Mouse (Mus musculus): ENCODE data around the gene Smcr8. TPM values are rescaled to one million over a fixed set of nuclear protein-coding genes. Genes with fewer than 3 reads are reported as not detected.
A peak's percentile ranks its signal among the peaks of the same experiment; 100 is the strongest.

Gene Smcr8
- polyA plus RNA-seq, 1 experiment from 2014 or later: 8.6 TPM

DNA sequence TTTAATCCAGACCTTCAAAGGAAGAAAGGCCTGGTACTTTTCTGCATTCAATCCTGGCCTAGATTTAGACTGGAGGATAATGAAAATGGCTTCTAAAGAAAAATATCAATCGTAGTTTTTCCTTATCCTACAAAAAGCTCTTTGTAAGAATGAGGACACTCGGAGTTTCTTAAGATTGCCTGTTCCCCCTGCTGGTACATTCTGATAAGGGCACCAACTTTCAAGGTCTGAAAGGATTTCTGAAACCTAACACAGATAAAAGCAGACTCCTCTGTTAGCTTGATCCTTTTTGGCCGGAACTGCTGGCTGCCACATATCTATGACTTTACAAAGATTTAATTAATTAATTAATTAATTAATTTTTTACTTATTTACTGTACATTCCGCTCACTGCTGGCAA, 10.4 kb upstream of the Smcr8 start:
- Histone ChIP-seq H3K9me3 (no peaks in the 10 kb centered on the region), H3K4me2 (replicated peaks) (no peak overlapping the region), H3K27ac (no peak overlapping the region), H3K9ac (no peak overlapping the region), H3K4me1 (no peaks in the 10 kb centered on the region), H3K27me3 (replicated peaks) (no peaks in the 10 kb centered on the region), H3K36me3 (0 out of 2 replicates have a peak, but pooled peaks cover 2% of the 10 kb centered on the region), H3K4me3 (no peak overlapping the region)
- no peak for ATAC-seq (ENCODE audit: low FRiP score, low read depth)
- 91% methylated on average over 4 of the region's 4 CpGs for WGBS

DNA sequence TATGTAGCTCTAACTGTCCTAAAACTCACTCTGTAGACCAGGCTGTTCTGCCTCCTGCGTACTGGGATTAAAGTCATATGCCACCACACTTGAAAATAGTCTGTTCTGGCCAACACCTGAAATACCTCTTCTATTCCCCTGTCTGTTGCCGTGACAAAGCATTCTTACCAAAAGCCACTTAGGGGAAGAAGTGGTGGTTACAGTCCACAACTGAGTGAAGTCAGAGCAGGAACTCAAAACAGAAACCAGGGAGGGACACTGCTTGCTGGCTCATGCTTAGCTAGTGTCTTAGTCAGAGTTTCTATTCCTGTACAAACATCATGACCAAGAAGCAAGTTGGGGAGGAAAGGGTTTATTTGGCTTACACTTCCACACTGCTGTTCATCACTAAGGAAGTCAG, 8.0 kb upstream of the Smcr8 start:
- Histone ChIP-seq H3K4me1 (no peaks in the 10 kb centered on the region), H3K27me3 (replicated peaks) (no peaks in the 10 kb centered on the region), H3K36me3 (no peaks in the 10 kb centered on the region), H3K4me3 (no peak overlapping the region), H3K4me2 (replicated peaks) (no peak overlapping the region), H3K9me3 (no peaks in the 10 kb centered on the region), H3K9ac (no peak overlapping the region), H3K27ac (no peak overlapping the region)
- ATAC-seq (ENCODE audit: low FRiP score, low read depth): no peak
- WGBS: 85% methylated on average over 2 of the region's 2 CpGs

DNA sequence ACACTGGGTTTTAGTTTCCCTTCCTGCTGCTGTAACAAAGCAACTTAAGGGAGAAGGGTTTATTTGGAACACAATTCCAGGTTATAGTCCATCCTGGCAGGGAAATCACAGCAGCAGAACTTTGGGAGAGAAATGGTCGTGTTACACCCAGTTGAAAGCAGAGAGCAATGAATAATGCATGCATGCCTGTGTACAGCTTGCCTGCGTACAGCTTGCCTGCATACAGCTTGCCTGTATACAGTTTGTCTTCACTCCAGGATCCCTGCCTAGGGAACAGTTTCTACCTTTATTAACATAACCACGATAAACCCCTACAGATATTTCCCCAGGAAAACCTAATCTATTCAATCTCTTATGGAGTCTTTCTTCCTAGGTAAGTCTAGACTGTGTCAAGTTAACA, 6.5 kb upstream of the Smcr8 start:
- Histone ChIP-seq H3K9ac (no peak overlapping the region), H3K4me2 (replicated peaks) (no peak overlapping the region), H3K4me1 (peaks cover 7% of the 10 kb centered on the region), H3K27me3 (replicated peaks) (no peaks in the 10 kb centered on the region), H3K9me3 (no peaks in the 10 kb centered on the region), H3K4me3 (no peak overlapping the region), H3K36me3 (no peaks in the 10 kb centered on the region), H3K27ac (no peak overlapping the region)
- WGBS: 79% methylated on average over 3 of the region's 3 CpGs
- ATAC-seq (ENCODE audit: low FRiP score, low read depth): no peak

DNA sequence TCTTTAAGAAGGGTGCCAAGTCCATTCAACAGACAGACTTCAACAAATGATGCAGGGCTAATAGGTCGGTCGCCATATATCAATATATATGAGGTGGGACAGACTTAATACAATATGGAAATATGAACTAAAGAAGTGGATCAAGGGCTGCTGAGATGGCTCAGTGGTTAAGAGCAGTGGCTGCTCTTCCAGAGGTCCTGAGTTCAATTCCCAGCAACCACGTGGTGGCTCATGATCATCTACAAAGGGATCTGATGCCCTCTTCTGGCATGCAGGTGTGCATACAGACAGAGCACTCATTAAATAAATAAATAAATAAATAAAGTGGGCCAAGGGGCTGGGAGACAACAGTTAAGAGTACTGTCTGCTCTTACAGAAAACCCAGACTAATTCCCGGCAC, 5.2 kb upstream of the Smcr8 start:
- Histone ChIP-seq H3K4me1 (peaks cover 14% of the 10 kb centered on the region), H3K4me2 (replicated peaks) (no peak overlapping the region), H3K27ac (no peak overlapping the region), H3K27me3 (replicated peaks) (no peaks in the 10 kb centered on the region), H3K36me3 (no peaks in the 10 kb centered on the region), H3K4me3 (no peak overlapping the region), H3K9ac (no peak overlapping the region), H3K9me3 (no peaks in the 10 kb centered on the region)
- 83% methylated on average over 4 of the region's 4 CpGs for WGBS
- no peak for ATAC-seq (ENCODE audit: low FRiP score, low read depth)

DNA sequence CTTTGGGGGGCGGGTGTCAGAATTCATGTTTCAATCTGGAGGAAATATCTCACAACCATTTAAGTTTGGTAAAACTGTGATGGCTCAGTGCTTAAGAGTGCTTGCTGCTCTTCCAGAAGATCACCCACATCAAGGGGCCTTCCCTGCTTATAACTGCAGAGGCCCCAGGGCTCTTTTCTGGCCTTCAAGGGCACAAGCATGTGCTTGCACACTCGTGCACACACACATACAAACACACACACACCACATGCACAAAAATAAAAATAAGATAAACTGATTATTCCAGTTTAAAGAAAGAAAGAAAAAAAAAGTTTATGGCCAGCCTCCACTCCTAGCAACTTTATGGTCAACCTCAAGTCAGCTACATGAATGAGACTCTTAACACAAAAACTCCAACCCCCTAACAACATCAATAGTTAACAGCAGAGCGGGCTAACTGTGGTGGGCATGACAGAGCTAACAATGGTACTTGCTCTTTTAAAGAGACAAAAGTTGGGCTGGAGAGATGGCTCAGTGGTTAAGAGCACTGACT, 3.1 kb upstream of the Smcr8 start:
- H3K9me3 ChIP-seq: no peaks in the 10 kb centered on the region
- peaks cover 5% of the 10 kb centered on the region; the same call in 1 of the 2 replicates for H3K36me3 ChIP-seq
- WGBS: 82% methylated on average over 3 of the region's 3 CpGs
- H3K27me3 ChIP-seq (replicated peaks): no peaks in the 10 kb centered on the region
- H3K4me1 ChIP-seq: peaks cover 29% of the 10 kb centered on the region
- ATAC-seq (ENCODE audit: low FRiP score, low read depth): no peak
- no peak overlapping the region for H3K9ac ChIP-seq
- no peak overlapping the region for H3K27ac ChIP-seq
- no peak overlapping the region for H3K4me2 ChIP-seq (replicated peaks)
- H3K4me3 ChIP-seq: no peak overlapping the region

DNA sequence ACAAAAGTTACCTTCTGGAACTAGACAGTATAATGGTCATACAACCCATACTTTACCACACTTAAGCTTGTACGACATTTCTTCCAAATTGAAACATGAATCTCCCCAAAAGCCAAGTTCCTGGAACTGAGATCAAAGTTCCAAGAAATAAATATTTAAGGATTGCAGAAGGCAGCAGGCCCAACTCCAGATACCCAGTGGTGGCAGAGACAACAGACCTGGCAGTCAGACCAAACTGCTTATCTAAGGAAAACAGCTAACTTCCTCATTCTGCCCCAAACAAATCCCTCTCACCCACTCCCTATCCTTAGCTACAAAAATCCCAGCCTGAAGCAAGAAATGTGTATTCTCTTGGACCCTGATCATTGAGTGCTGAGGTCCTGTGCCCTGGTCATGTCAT, 2.5 kb upstream of the Smcr8 start:
- ATAC-seq (ENCODE audit: low FRiP score, low read depth): no peak
- WGBS: 88% methylated on average over 1 of the region's 1 CpGs
- no peak overlapping the region for H3K9ac ChIP-seq

DNA sequence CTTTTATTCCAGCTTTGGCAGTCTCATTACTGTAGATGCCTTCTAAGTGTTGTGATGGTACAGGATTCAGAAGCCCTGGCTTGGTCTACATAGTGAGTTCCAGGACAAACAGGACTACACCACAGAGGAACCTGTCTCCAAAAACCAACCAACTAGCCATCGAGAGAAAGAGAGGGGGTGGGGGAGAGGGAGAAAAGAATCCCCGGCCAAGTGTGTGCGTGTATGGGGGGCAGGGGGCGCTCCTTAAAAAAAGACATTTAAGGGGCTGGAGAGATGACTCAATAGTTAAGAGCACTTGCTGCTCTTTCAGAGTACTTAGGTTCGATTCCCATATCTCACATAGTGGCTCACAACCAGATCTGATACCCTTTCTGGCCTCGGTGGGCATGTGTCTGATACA, 1.7 kb upstream of the Smcr8 start:
- Histone ChIP-seq H3K4me1 (peaks cover 42% of the 10 kb centered on the region), H3K36me3 (peaks cover 11% of the 10 kb centered on the region; the same call in 1 of the 2 replicates), H3K4me3 (peak overlapping the region; percentile 78; the same call in 1 of the 2 replicates), H3K27me3 (replicated peaks) (no peaks in the 10 kb centered on the region), H3K4me2 (replicated peaks) (peak overlapping the region; percentile 83), H3K9me3 (no peaks in the 10 kb centered on the region), H3K27ac (no peak overlapping the region), H3K9ac (peak overlapping the region; percentile 72; the same call in 1 of the 2 replicates)
- ATAC-seq (ENCODE audit: low FRiP score, low read depth): no peak
- WGBS: 62% methylated on average over 6 of the region's 6 CpGs

More for the DNA sequence above, 2.5 kb upstream of the Smcr8 start:
- H3K36me3 ChIP-seq: peaks cover 11% of the 10 kb centered on the region; the same call in 1 of the 2 replicates
- no peak overlapping the region for H3K27ac ChIP-seq
- H3K27me3 ChIP-seq (replicated peaks): no peaks in the 10 kb centered on the region
- peaks cover 35% of the 10 kb centered on the region for H3K4me1 ChIP-seq
- H3K4me3 ChIP-seq: no peak overlapping the region
- H3K4me2 ChIP-seq (replicated peaks): 0 out of 2 replicates have a peak overlapping the region, but pooled peaks have one; percentile 83
- H3K9me3 ChIP-seq: no peaks in the 10 kb centered on the region

DNA sequence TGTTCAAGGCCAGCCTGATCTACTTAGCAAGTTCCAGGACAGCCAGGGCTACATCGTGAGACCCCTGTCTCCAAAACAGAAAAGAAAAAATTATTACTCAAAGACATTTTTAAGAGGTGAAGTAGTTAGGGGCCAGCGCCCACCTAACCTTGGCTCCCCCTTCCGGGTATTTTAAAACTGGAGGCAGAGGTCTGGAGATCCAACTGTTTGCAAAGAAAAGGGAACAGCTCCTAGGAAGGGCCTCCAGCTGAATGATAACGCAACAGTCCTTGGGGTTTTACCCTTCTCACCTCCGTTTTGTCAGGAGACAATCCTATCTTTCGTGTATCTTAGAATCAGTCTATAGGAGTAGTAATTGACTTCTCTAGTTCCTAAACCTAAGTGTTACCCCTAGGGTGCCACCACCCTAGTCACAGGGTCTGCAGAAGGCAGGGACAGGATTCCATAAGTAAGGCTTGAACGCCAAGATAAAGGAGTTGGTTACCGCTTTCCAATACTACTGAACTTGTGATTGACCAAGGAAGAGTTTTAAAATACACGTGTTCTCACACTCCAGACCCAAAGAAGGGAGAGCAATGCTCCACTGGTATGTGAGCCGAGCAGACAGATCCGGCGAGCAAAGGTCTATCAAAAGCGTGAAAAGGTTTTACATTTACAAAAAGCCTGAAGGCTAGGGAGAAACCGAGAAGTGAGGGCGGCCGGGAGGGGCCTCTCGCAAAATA, 1.1 kb upstream of the Smcr8 start:
- no peak overlapping the region for H3K27ac ChIP-seq
- 7% methylated on average over 17 of the region's 17 CpGs for WGBS
- no peaks in the 10 kb centered on the region for H3K27me3 ChIP-seq (replicated peaks)
- no peaks in the 10 kb centered on the region for H3K9me3 ChIP-seq
- no peak for ATAC-seq (ENCODE audit: low FRiP score, low read depth)
- H3K4me2 ChIP-seq (replicated peaks): peak overlapping the region; percentile 83
- H3K36me3 ChIP-seq: peaks cover 13% of the 10 kb centered on the region; the same call in 1 of the 2 replicates
- peak overlapping the region; percentile 72 for H3K9ac ChIP-seq
- peak overlapping the region; percentile 78 for H3K4me3 ChIP-seq
- H3K4me1 ChIP-seq: peaks cover 49% of the 10 kb centered on the region

DNA sequence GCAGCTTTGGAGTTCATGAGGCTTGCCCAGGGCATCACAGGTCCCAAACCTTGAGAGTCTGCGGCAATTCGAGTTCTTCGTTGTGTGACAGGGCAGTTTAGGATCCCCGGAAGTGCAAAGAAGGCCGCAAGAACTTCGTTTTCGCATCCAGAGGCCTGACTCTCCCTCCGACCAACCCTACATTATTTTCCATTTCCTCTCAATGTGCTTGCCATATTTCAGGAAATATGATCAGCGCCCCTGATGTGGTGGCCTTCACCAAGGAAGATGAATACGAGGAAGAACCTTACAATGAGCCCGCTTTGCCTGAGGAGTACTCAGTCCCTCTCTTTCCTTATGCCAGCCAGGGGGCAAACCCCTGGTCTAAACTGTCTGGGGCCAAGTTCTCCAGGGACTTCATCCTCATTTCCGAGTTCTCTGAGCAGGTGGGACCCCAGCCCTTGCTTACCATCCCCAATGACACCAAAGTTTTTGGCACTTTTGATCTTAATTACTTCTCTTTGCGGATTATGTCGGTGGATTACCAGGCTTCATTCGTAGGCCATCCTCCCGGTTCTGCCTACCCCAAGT, 562 bp downstream of the Smcr8 start:
- no peak for ATAC-seq (ENCODE audit: low FRiP score, low read depth)
- Histone ChIP-seq H3K4me3 (peak overlapping the region; percentile 78), H3K9ac (peak overlapping the region; percentile 72), H3K27ac (no peak overlapping the region), H3K36me3 (peaks cover 20% of the 10 kb centered on the region), H3K4me1 (peaks cover 63% of the 10 kb centered on the region), H3K27me3 (replicated peaks) (no peaks in the 10 kb centered on the region), H3K4me2 (replicated peaks) (peak overlapping the region; percentile 83), H3K9me3 (no peaks in the 10 kb centered on the region)
- WGBS: 26% methylated on average over 16 of the region's 16 CpGs

DNA sequence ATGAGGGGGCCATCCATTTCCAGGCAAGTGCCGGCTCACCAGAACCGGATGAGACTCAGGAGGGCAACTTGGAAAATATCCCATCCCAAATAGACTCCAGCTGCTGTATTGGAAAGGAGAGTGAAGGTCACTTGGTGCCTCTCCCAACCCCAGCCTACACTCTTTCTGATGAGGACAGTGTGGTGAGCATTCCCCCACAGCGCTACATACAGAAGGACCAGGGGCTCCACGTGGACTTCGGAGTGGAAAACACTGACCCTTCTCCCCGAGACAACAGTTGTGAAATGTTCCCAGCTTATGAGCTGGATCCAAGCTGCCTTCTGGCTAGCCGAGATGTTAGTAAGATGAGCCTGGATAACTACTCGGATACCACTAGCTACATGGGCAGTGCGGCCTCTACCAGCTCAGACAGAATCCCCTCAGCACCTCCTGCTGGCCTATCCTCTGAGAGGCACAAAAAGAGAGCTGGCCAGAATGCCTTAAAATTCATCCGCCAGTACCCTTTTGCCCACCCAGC, 2.4 kb downstream of the Smcr8 start:
- H3K4me3 ChIP-seq: peak overlapping the region; percentile 16; the same call in 1 of the 2 replicates
- H3K36me3 ChIP-seq: peaks cover 34% of the 10 kb centered on the region
- 91% methylated on average over 10 of the region's 10 CpGs for WGBS

DNA sequence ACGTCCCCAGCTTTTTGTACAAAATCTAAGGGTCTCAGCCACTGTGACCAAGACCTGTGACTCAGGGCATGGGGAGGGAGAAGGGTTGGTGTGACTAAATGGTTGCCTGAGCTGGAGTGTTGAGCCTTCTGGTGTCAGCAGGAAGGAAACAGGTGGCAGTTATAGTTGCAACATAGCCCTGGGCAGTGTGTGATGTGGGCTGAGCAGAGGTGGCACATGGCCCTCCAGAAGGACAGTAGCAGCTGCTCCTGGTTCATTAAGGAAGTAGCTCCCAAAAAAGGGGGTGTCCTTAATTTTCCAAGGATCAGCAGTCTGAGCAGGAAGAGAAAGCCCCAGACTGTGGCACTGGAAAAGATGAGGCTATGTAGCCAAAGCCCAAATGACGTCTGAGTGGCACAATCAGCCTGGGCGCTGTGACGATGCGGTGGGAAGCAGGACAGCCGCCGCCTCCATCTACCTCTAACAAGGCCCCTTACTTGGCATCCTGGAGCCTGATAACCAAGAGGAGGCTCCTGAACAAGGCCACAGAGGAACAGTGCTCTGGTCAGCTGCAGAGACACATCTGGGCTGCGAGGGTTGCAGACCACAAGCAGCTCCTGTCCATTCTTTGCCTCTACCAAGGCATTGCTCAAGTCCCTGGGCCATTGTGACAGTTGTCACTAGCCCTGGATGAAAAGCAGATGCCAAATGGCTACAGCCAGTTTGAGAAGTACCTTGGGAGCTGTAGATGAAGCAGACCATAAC, 7.0 kb downstream of the Smcr8 start:
- no peaks in the 10 kb centered on the region for H3K27me3 ChIP-seq (replicated peaks)
- H3K9me3 ChIP-seq: no peaks in the 10 kb centered on the region
- H3K4me2 ChIP-seq (replicated peaks): no peak overlapping the region
- peaks cover 67% of the 10 kb centered on the region for H3K36me3 ChIP-seq
- peaks cover 47% of the 10 kb centered on the region for H3K4me1 ChIP-seq
- WGBS: 95% methylated on average over 8 of the region's 8 CpGs
- H3K27ac ChIP-seq: no peak overlapping the region
- H3K4me3 ChIP-seq: no peak overlapping the region
- no peak for ATAC-seq (ENCODE audit: low FRiP score, low read depth)
- H3K9ac ChIP-seq: peak overlapping the region; percentile 38

More for the DNA sequence above, 2.4 kb downstream of the Smcr8 start:
- H3K27me3 ChIP-seq (replicated peaks): no peaks in the 10 kb centered on the region
- no peak overlapping the region for H3K27ac ChIP-seq
- no peaks in the 10 kb centered on the region for H3K9me3 ChIP-seq
- no peak for ATAC-seq (ENCODE audit: low FRiP score, low read depth)
- peak overlapping the region; percentile 83 for H3K4me2 ChIP-seq (replicated peaks)
- H3K9ac ChIP-seq: peak overlapping the region; percentile 26; the same call in 1 of the 2 replicates
- H3K4me1 ChIP-seq: peaks cover 66% of the 10 kb centered on the region

DNA sequence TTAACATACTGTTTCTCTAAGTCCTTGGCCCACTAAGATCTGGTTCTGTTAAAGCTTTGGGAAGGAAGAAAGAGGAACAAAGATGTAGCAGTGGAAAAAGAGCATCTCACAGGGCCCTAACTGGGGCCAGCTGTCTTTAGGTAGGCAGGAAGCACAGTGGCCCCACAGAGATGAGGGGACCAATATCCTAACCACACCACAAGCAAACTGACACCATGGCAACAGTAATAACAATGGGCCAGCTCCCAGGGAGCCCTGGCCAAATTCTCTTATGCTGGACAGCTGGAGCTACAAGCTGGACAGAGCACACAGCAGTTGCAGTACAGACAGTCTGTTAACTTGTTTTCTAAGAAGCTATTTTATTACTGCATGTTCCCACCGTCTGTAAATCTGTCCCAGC, 10.3 kb downstream of the Smcr8 start:
- Histone ChIP-seq H3K4me2 (replicated peaks) (no peak overlapping the region), H3K9ac (no peak overlapping the region), H3K27me3 (replicated peaks) (no peaks in the 10 kb centered on the region), H3K27ac (no peak overlapping the region), H3K36me3 (peaks cover 71% of the 10 kb centered on the region), H3K4me3 (no peak overlapping the region), H3K9me3 (no peaks in the 10 kb centered on the region), H3K4me1 (peaks cover 15% of the 10 kb centered on the region; the same call in 1 of the 2 replicates)
- no peak for ATAC-seq (ENCODE audit: low FRiP score, low read depth)
- WGBS: 48% methylated on average over 1 of the region's 1 CpGs

Measured in neural tube, embryonic 12.5 days (tissue).